8 mouse cellular contexts compared by ENCODE assay signal in the genomic region with DNA sequence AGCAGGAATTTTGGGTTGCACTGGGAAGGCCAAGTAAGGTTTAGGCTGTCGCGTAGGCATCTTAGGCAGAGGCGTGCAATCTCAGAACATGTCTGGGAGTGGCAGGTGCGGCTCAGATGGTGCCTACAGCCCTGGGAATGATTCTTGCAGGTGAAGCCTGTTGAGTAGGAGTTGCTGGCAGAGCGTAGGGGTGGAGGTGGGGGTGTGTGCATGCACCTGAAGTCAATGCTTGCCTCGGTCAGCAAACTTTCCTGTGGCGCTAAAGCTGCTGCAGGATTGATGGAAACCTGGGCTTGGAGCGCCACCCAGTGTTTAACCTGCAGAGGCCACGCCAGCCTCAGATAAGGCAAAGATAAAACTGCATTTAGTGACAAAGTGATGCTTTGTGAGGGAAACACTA.
DNase-seq lines count a peak whose midpoint lies in the region; ATAC-seq and TF ChIP-seq lines count a peak whose summit lies in the region.

No protein-coding gene starts in this region.

- H3K27ac ChIP-seq in heart, embryonic 12.5 days (ENCODE audit: poor library complexity, severe bottlenecking): no peak overlapping the region
- H3K27ac ChIP-seq in kidney, embryonic 16.5 days (ENCODE audit: low read length): no peak overlapping the region
- no peak overlapping the region for H3K27ac ChIP-seq in limb, embryonic 15.5 days
- H3K27ac ChIP-seq in midbrain, postnatal 0 days (ENCODE audit: low read depth, low read length): no peak overlapping the region
- H3K27ac ChIP-seq in stomach, embryonic 16.5 days (ENCODE audit: low read length): no peak overlapping the region

- peak overlapping the region; percentile 68 for H3K4me2 ChIP-seq in heart, embryonic 12.5 days
- H3K4me2 ChIP-seq in kidney, embryonic 16.5 days (replicated peaks; ENCODE audit: low read depth, low read length): peak overlapping the region; percentile 54
- H3K4me2 ChIP-seq in limb, embryonic 15.5 days: peak overlapping the region; percentile 42
- peak overlapping the region; percentile 18 for H3K4me2 ChIP-seq in midbrain, postnatal 0 days (ENCODE audit: low read depth, low read length, poor library complexity, severe bottlenecking)
- H3K4me2 ChIP-seq in stomach, embryonic 16.5 days (ENCODE audit: low read depth, low read length): peak overlapping the region; percentile 46

- ATAC-seq in heart, embryonic 12.5 days (ENCODE audit: insufficient number of reproducible peaks, low FRiP score): no peak
- peak; percentile 77; the same call in 1 of the 2 replicates for ATAC-seq in kidney, embryonic 16.5 days (ENCODE audit: low FRiP score, low TSS enrichment)
- peak; percentile 24; the same call in 1 of the 2 replicates for ATAC-seq in limb, embryonic 15.5 days (ENCODE audit: insufficient number of reproducible peaks, low FRiP score, low TSS enrichment, low read depth)
- ATAC-seq in midbrain, postnatal 0 days (ENCODE audit: low FRiP score): 0 out of 2 replicates have a peak, but pooled peaks have one; percentile 49
- peak; percentile 86 for ATAC-seq in stomach, embryonic 16.5 days (ENCODE audit: insufficient read depth, low FRiP score)

- peaks cover 13% of the 10 kb centered on the region for H3K4me1 ChIP-seq in heart, embryonic 12.5 days (replicated peaks)
- peaks cover 3% of the 10 kb centered on the region for H3K4me1 ChIP-seq in kidney, embryonic 16.5 days (ENCODE audit: insufficient read depth, low read length)
- peaks cover 10% of the 10 kb centered on the region for H3K4me1 ChIP-seq in limb, embryonic 15.5 days
- H3K4me1 ChIP-seq in midbrain, postnatal 0 days (ENCODE audit: insufficient read depth, low read length): no peaks in the 10 kb centered on the region
- H3K4me1 ChIP-seq in stomach, embryonic 16.5 days (ENCODE audit: control insufficient read depth, insufficient read depth, low read length): 0 out of 2 replicates have a peak, but pooled peaks cover 4% of the 10 kb centered on the region

- H3K9ac ChIP-seq in heart, embryonic 12.5 days: peak overlapping the region; percentile 23; the same call in 1 of the 2 replicates
- 0 out of 2 replicates have a peak overlapping the region, but pooled peaks have one; percentile 24 for H3K9ac ChIP-seq in kidney, embryonic 16.5 days (replicated peaks; ENCODE audit: low read length)
- H3K9ac ChIP-seq in limb, embryonic 15.5 days: no peak overlapping the region
- H3K9ac ChIP-seq in midbrain, postnatal 0 days (replicated peaks; ENCODE audit: low read length, poor library complexity, severe bottlenecking): no peak overlapping the region
- no peak overlapping the region for H3K9ac ChIP-seq in stomach, embryonic 16.5 days (ENCODE audit: low read length)

- peaks cover 19% of the 10 kb centered on the region for H3K27me3 ChIP-seq in heart, embryonic 12.5 days (replicated peaks)
- no peaks in the 10 kb centered on the region; the same call in 1 of the 2 replicates for H3K27me3 ChIP-seq in kidney, embryonic 16.5 days (ENCODE audit: insufficient read depth, low read length)
- H3K27me3 ChIP-seq in limb, embryonic 15.5 days: peaks cover 14% of the 10 kb centered on the region; the same call in 1 of the 2 replicates
- 0 out of 2 replicates have a peak, but pooled peaks cover 4% of the 10 kb centered on the region for H3K27me3 ChIP-seq in midbrain, postnatal 0 days (ENCODE audit: insufficient read depth, low read length)
- H3K27me3 ChIP-seq in stomach, embryonic 16.5 days (ENCODE audit: control insufficient read depth, insufficient read depth, low read length): no peaks in the 10 kb centered on the region

- WGBS in heart, embryonic 12.5 days: 4% methylated on average over 9 of the region's 9 CpGs
- 1% methylated on average over 9 of the region's 9 CpGs for WGBS in kidney, embryonic 16.5 days
- 4% methylated on average over 9 of the region's 9 CpGs for WGBS in limb, embryonic 15.5 days
- WGBS in midbrain, postnatal 0 days: 10% methylated on average over 9 of the region's 9 CpGs
- WGBS in stomach, embryonic 16.5 days: 6% methylated on average over 9 of the region's 9 CpGs

- no peaks in the 10 kb centered on the region for H3K36me3 ChIP-seq in heart, embryonic 12.5 days
- no peaks in the 10 kb centered on the region for H3K36me3 ChIP-seq in kidney, embryonic 16.5 days (ENCODE audit: insufficient read depth, low read length)
- H3K36me3 ChIP-seq in limb, embryonic 15.5 days: no peaks in the 10 kb centered on the region
- peaks cover 5% of the 10 kb centered on the region; the same call in 1 of the 2 replicates for H3K36me3 ChIP-seq in midbrain, postnatal 0 days (ENCODE audit: insufficient read depth, low read length)
- no peaks in the 10 kb centered on the region for H3K36me3 ChIP-seq in stomach, embryonic 16.5 days (ENCODE audit: control insufficient read depth, insufficient read depth, low read length)

- DNase-seq in 3134 (ENCODE audit: extremely low read depth, insufficient read length, low spot score): peak; percentile 25
- DNase-seq in ZHBTc4 (ENCODE audit: low read depth, low spot score): peak; percentile 78
- DNase-seq in embryo, embryonic 10.5 days (ENCODE audit: low spot score): peak; percentile 85
- DNase-seq in midbrain, postnatal 0 days (ENCODE audit: low spot score): peak; percentile 81

- peak overlapping the region; percentile 28 for H3K4me3 ChIP-seq in heart, embryonic 12.5 days
- H3K4me3 ChIP-seq in kidney, embryonic 16.5 days (ENCODE audit: low read length): peak overlapping the region; percentile 30
- H3K4me3 ChIP-seq in limb, embryonic 15.5 days: peak overlapping the region; percentile 18
- H3K4me3 ChIP-seq in midbrain, postnatal 0 days (ENCODE audit: low read depth, low read length): no peak overlapping the region
- peak overlapping the region; percentile 18 for H3K4me3 ChIP-seq in stomach, embryonic 16.5 days (replicated peaks; ENCODE audit: low read length)

- TF ChIP-seq CTCF in midbrain, postnatal 0 days (IDR thresholded peaks at IDR 0.05): peak; percentile 91

- H3K9me3 ChIP-seq in heart, embryonic 12.5 days (replicated peaks): no peaks in the 10 kb centered on the region
- no peaks in the 10 kb centered on the region for H3K9me3 ChIP-seq in kidney, embryonic 16.5 days (ENCODE audit: low read length)
- no peaks in the 10 kb centered on the region for H3K9me3 ChIP-seq in limb, embryonic 15.5 days
- H3K9me3 ChIP-seq in midbrain, postnatal 0 days (ENCODE audit: low read length): no peaks in the 10 kb centered on the region
- no peaks in the 10 kb centered on the region for H3K9me3 ChIP-seq in stomach, embryonic 16.5 days (replicated peaks; ENCODE audit: control insufficient read depth, low read length)

Comparison
In these comparisons a context has a peak if more than half of its experiments do, and no peak if none do; other contexts are left out.
1. DNase-seq: peak in every context shown above with its lines; median percentile 85 in embryo, embryonic 10.5 days; 81 in midbrain, postnatal 0 days; 78 in ZHBTc4; 25 in 3134.
2. H3K4me2 ChIP-seq: peak in every context shown above with its lines; median percentile 68 in heart, embryonic 12.5 days; 54 in kidney, embryonic 16.5 days; 46 in stomach, embryonic 16.5 days; 42 in limb, embryonic 15.5 days; 18 in midbrain, postnatal 0 days.
3. H3K9ac ChIP-seq: peak in heart, embryonic 12.5 days (single experiment) and kidney, embryonic 16.5 days (single experiment); none in limb, embryonic 15.5 days (single experiment), midbrain, postnatal 0 days (single experiment) and stomach, embryonic 16.5 days (single experiment).